16 mouse cellular contexts compared by ENCODE assay signal in the genomic region with DNA sequence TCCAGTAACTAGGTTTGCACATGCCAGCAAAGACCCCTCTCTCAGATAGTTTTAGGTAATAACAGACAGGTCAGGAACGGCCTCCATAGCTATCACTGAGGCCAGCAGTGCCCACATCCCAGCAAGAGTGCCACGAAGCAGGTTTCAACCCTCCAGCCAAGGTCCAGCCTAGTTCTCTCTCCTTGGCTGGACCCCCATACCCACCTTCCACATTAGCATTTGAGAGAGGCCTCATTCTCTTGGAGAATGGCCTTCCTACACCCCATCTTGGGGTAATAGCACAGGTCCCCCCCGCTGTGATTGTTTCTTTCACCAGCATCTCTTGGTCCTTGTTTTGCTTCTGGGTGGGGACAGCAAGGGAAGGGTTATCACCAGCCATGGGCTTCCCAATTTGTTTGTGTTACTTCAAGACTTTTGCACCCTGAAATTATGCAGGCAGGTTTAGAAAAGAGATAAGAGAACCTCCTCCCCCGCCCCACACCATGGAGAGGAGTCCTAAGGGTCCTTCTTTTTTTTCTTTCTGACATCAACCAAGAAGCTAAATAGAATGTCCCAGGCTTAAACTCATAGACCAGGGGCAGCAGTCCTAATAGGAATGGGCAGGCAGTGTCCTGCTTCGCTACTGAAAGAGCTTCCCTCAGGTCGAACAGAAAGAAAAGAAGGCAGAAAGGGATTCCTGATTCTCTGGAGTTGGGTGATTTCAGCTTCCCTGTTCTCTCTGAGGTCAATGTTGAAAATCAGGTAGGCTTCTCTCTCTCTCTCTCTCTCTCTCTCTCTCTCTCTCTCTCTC. TPM values are rescaled to one million over a fixed set of nuclear protein-coding genes. Genes with fewer than 3 reads are reported as not detected.
A peak's percentile ranks its signal among the peaks of the same experiment; 100 is the strongest.
DNase-seq lines count a peak whose midpoint lies in the region; ATAC-seq and TF ChIP-seq lines count a peak whose summit lies in the region.
"Had no signal": no experiment of that assay in that cellular context is flagged by ENCODE, and none has a peak within 500 bp of the region (broad histone marks: within the 10 kb centered on the region; RNA-seq: fewer than 3 reads in every experiment).

No protein-coding gene starts in this region.

- H3ac ChIP-seq in C2C12 (ENCODE audit: control insufficient read depth, insufficient read length, low read depth), result peak overlapping the region; percentile 34

- DNase-seq in thymus, postnatal 4 days, result no peak
- no peak for DNase-seq in right cerebral cortex, postnatal 36 days (ENCODE audit: low spot score in 2 of 2)
- DNase-seq in testis, postnatal 14 days (ENCODE audit: low spot score), result no peak
- no peak for DNase-seq in lung, postnatal 4 days
- DNase-seq: cerebellum, adult 8-10 months; gastrocnemius, postnatal 10 days; heart, postnatal 36 days; kidney, adult 18-20 months had no signal

- H3K4me3 ChIP-seq in C2C12 (ENCODE audit: insufficient read depth, poor library complexity, severe bottlenecking), result no peak overlapping the region
- H3K4me3 ChIP-seq in embryonic facial prominence, embryonic 15.5 days (replicated peaks), result peak overlapping the region; percentile 53; the same call in 1 of the 2 replicates
- H3K4me3 ChIP-seq in limb, embryonic 12.5 days (replicated peaks), result peak overlapping the region; percentile 26
- H3K4me3 ChIP-seq in midbrain, embryonic 16.5 days (ENCODE audit: low read depth, low read length), result peak overlapping the region; percentile 54
- H3K4me3 ChIP-seq: liver, embryonic 12.5 days had no signal

- H3K4me2 ChIP-seq in embryonic facial prominence, embryonic 15.5 days (replicated peaks), result no peak overlapping the region
- H3K4me2 ChIP-seq in limb, embryonic 12.5 days, result peak overlapping the region; percentile 26; the same call in 1 of the 2 replicates
- peak overlapping the region; percentile 71 for H3K4me2 ChIP-seq in midbrain, embryonic 16.5 days (ENCODE audit: low read length)

- peaks cover 32% of the 10 kb centered on the region for H3K4me1 ChIP-seq in embryonic facial prominence, embryonic 15.5 days
- H3K4me1 ChIP-seq in limb, embryonic 12.5 days (replicated peaks), result peaks cover 19% of the 10 kb centered on the region
- H3K4me1 ChIP-seq in midbrain, embryonic 16.5 days (ENCODE audit: control insufficient read depth, insufficient read depth, low read length), result peaks cover 16% of the 10 kb centered on the region

- H3K27me3 ChIP-seq in C2C12 (ENCODE audit: control insufficient read depth, insufficient read depth, insufficient read length), result no peaks in the 10 kb centered on the region
- H3K27me3 ChIP-seq in embryonic facial prominence, embryonic 15.5 days, result peaks cover 92% of the 10 kb centered on the region
- peaks cover 97% of the 10 kb centered on the region for H3K27me3 ChIP-seq in limb, embryonic 12.5 days
- H3K27me3 ChIP-seq in midbrain, embryonic 16.5 days (ENCODE audit: control insufficient read depth, insufficient read depth, low read depth, low read length), result peaks cover 39% of the 10 kb centered on the region

- WGBS in embryonic facial prominence, embryonic 15.5 days, result 24% methylated on average over 6 of the region's 6 CpGs
- WGBS in limb, embryonic 12.5 days, result 5% methylated on average over 6 of the region's 6 CpGs
- 6% methylated on average over 6 of the region's 6 CpGs for WGBS in midbrain, embryonic 16.5 days

- no peak for ATAC-seq in embryonic facial prominence, embryonic 15.5 days (ENCODE audit: insufficient number of reproducible peaks, low FRiP score, low TSS enrichment, low read depth)
- ATAC-seq in limb, embryonic 12.5 days (ENCODE audit: insufficient number of reproducible peaks, insufficient read depth, low FRiP score, low TSS enrichment, low read depth), result no peak
- ATAC-seq in midbrain, embryonic 16.5 days, result no peak
- ATAC-seq: activated CD4-positive, CD25-positive, alpha-beta regulatory T cell, adult 4 months; forebrain, embryonic 14.5 days; liver, embryonic 12.5 days had no signal

- no peak for TF ChIP-seq CTCF in C2C12 (IDR thresholded peaks at IDR 0.05; ENCODE audit: control insufficient read depth, insufficient read depth, insufficient read length)

- H3K9ac ChIP-seq in embryonic facial prominence, embryonic 15.5 days, result no peak overlapping the region
- H3K9ac ChIP-seq in limb, embryonic 12.5 days (replicated peaks), result no peak overlapping the region
- peak overlapping the region; percentile 77 for H3K9ac ChIP-seq in midbrain, embryonic 16.5 days (ENCODE audit: low read depth, low read length)
- H3K9ac ChIP-seq: liver, embryonic 12.5 days had no signal

- no peak overlapping the region for H3K27ac ChIP-seq in embryonic facial prominence, embryonic 15.5 days (replicated peaks)
- no peak overlapping the region for H3K27ac ChIP-seq in limb, embryonic 12.5 days
- H3K27ac ChIP-seq in midbrain, embryonic 16.5 days (ENCODE audit: low read length), result peak overlapping the region; percentile 56
- H3K27ac ChIP-seq: liver, embryonic 12.5 days had no signal

- no peaks in the 10 kb centered on the region for H3K36me3 ChIP-seq in C2C12 (ENCODE audit: control insufficient read depth, insufficient read depth)
- H3K36me3 ChIP-seq in embryonic facial prominence, embryonic 15.5 days, result no peaks in the 10 kb centered on the region
- no peaks in the 10 kb centered on the region for H3K36me3 ChIP-seq in limb, embryonic 12.5 days
- H3K36me3 ChIP-seq in midbrain, embryonic 16.5 days (ENCODE audit: control insufficient read depth, insufficient read depth, low read length), result no peaks in the 10 kb centered on the region
- H3K36me3 ChIP-seq: liver, embryonic 12.5 days had no signal

- peaks cover 66% of the 10 kb centered on the region for H3K79me2 ChIP-seq in C2C12 (ENCODE audit: control insufficient read depth, insufficient read depth)

- H3K9me3 ChIP-seq in embryonic facial prominence, embryonic 15.5 days (replicated peaks), result no peaks in the 10 kb centered on the region
- H3K9me3 ChIP-seq in limb, embryonic 12.5 days, result no peaks in the 10 kb centered on the region
- H3K9me3 ChIP-seq in midbrain, embryonic 16.5 days (replicated peaks; ENCODE audit: control insufficient read depth, low read length, poor library complexity, severe bottlenecking), result no peaks in the 10 kb centered on the region
- H3K9me3 ChIP-seq: liver, embryonic 12.5 days had no signal

- peaks cover 22% of the 10 kb centered on the region for H3K79me3 ChIP-seq in C2C12 (ENCODE audit: low read depth)

TF ChIP-seq in C2C12, 6 proteins besides CTCF, POLR2A, EP300 and RAD21:
- no peak for TF ChIP-seq MYOD1 (IDR thresholded peaks at IDR 0.05; ENCODE audit: control insufficient read depth, insufficient read length, low read depth)
- no peak for TF ChIP-seq MYOG (IDR thresholded peaks at IDR 0.05; ENCODE audit: control insufficient read depth, extremely low read depth, insufficient read length)
- no peak for TF ChIP-seq USF1 (IDR thresholded peaks at IDR 0.05; ENCODE audit: low read depth)
- no peak for TF ChIP-seq MAX (IDR thresholded peaks at IDR 0.05)
- TF ChIP-seq CEBPB (IDR thresholded peaks at IDR 0.05; ENCODE audit: low read depth), result no peak
- no peak for TF ChIP-seq FOSL1 (IDR thresholded peaks at IDR 0.05; ENCODE audit: insufficient read depth, low read length, poor library complexity, severe bottlenecking)

RNA-seq across cellular contexts. Expression of gene En1, which starts 3.5 kb away (rescaled TPM):
- polyA plus RNA-seq in C2C12 (2012; fragmentation: generic; extraction: Trizol), result 11.5 TPM
- 1.9 and 2.1 TPM in 2 replicates for polyA plus RNA-seq in embryonic facial prominence, embryonic 15.5 days (2015; fragmentation: Nextera tagmentation; extraction: Ambion mirVana)
- 1.8 TPM in 2 replicates for polyA plus RNA-seq in limb, embryonic 12.5 days (2016; fragmentation: Nextera tagmentation; extraction: Ambion mirVana)
- polyA plus RNA-seq in midbrain, embryonic 16.5 days (2015; fragmentation: Nextera tagmentation; extraction: Ambion mirVana), result 5.9 and 7.6 TPM in 2 replicates
- polyA plus RNA-seq: activated CD4-positive, CD25-positive, alpha-beta regulatory T cell, adult 4 months; forebrain, embryonic 14.5 days; large intestine, adult 2 months had no signal
